Comparison of ENCODE assay signal across 23 mouse cellular contexts in genomic region chr6:50273947-50274346, GRCm38 (mm10). TPM values are rescaled to one million over a fixed set of nuclear protein-coding genes. Genes with fewer than 3 reads are reported as not detected.
DNase-seq lines count a peak whose midpoint lies in the region; ATAC-seq and TF ChIP-seq lines count a peak whose summit lies in the region.
"Had no signal": no experiment of that assay in that cellular context is flagged by ENCODE, and none has a peak within 500 bp of the region (broad histone marks: within the 10 kb centered on the region; RNA-seq: fewer than 3 reads in every experiment).

No protein-coding gene starts in this region.

- H3K27ac ChIP-seq in heart, adult 2 months: no peak overlapping the region
- no peak overlapping the region for H3K27ac ChIP-seq in intestine, embryonic 16.5 days (ENCODE audit: low read length)
- H3K27ac ChIP-seq in intestine, embryonic 15.5 days: no peak overlapping the region
- H3K27ac ChIP-seq in small intestine, adult 2 months (ENCODE audit: insufficient read depth, low read depth, low read length): peak overlapping the region; percentile 71

- no peaks in the 10 kb centered on the region for H3K79me2 ChIP-seq in heart, adult 2 months (replicated peaks; ENCODE audit: control insufficient read depth, insufficient read depth, low read length)

- TF ChIP-seq POLR2A in heart, adult 2 months (IDR thresholded peaks at IDR 0.05; ENCODE audit: insufficient read depth, low read depth, low read length): no peak
- no peak for TF ChIP-seq POLR2A in small intestine, adult 2 months (IDR thresholded peaks at IDR 0.05; ENCODE audit: low read depth, low read length)

- peak; percentile 50; the same call in 1 of the 2 replicates for ATAC-seq in intestine, embryonic 16.5 days
- no peak; the same call in 1 of the 2 replicates for ATAC-seq in intestine, embryonic 15.5 days
- no peak for ATAC-seq in cerebellum, adult (ENCODE audit: insufficient number of reproducible peaks, low FRiP score, low TSS enrichment)
- ATAC-seq: activated CD4-positive, CD25-positive, alpha-beta regulatory T cell, adult 4 months; CD4-positive, CD25-positive, alpha-beta regulatory T cell, adult 4 months; Patski had no signal

- no peaks in the 10 kb centered on the region for H3K9me3 ChIP-seq in intestine, embryonic 16.5 days (ENCODE audit: control insufficient read depth, low read length)
- H3K9me3 ChIP-seq in intestine, embryonic 15.5 days: no peaks in the 10 kb centered on the region
- H3K9me3 ChIP-seq: G1E had no signal

- H3K4me1 ChIP-seq in heart, adult 2 months (ENCODE audit: control insufficient read depth, insufficient read depth, low read length): no peaks in the 10 kb centered on the region
- H3K4me1 ChIP-seq in intestine, embryonic 16.5 days (ENCODE audit: control insufficient read depth, insufficient read depth, low read length): no peaks in the 10 kb centered on the region
- no peaks in the 10 kb centered on the region for H3K4me1 ChIP-seq in intestine, embryonic 15.5 days (replicated peaks)
- peaks cover 12% of the 10 kb centered on the region; the same call in 1 of the 2 replicates for H3K4me1 ChIP-seq in small intestine, adult 2 months (ENCODE audit: control insufficient read depth, insufficient read depth, insufficient read length, low read length)

- 85% methylated on average over 4 of the region's 4 CpGs for WGBS in heart, adult 2 months
- WGBS in intestine, embryonic 16.5 days: 68% methylated on average over 4 of the region's 4 CpGs
- WGBS in intestine, embryonic 15.5 days: 74% methylated on average over 4 of the region's 4 CpGs
- 30% methylated on average over 4 of the region's 4 CpGs for WGBS in large intestine, adult 2 months
- 33% methylated on average over 4 of the region's 4 CpGs for WGBS in small intestine, adult 2 months

- no peak overlapping the region for H3K4me3 ChIP-seq in heart, adult 2 months
- H3K4me3 ChIP-seq in intestine, embryonic 16.5 days (ENCODE audit: low read length): no peak overlapping the region
- no peak overlapping the region for H3K4me3 ChIP-seq in intestine, embryonic 15.5 days (replicated peaks)
- no peak overlapping the region for H3K4me3 ChIP-seq in small intestine, adult 2 months (ENCODE audit: low read depth, low read length)

- no peak for TF ChIP-seq EP300 in heart, adult 2 months (IDR thresholded peaks at IDR 0.05; ENCODE audit: insufficient read depth, low read depth, low read length)

- DNase-seq in heart, adult 11 months: peak; percentile 15
- no peak for DNase-seq in heart, adult 2 months
- peak; percentile 62 for DNase-seq in large intestine, adult 2 months (ENCODE audit: low read depth, low spot score)
- DNase-seq in kidney, postnatal 14 days: no peak
- DNase-seq: adrenal gland, adult 2 months; adrenal gland, adult 8-10 months; adrenal gland, postnatal 10 days; adrenal gland, postnatal 14 days; adrenal gland, postnatal 25 days; adrenal gland, postnatal 36 days; B cell, adult 2 months; cerebellum, adult 11 months; cerebellum, adult 11-12 months; cerebellum, adult 18-20 months had no signal

- no peaks in the 10 kb centered on the region for H3K36me3 ChIP-seq in heart, adult 2 months (ENCODE audit: control insufficient read depth, insufficient read depth, low read length)
- no peaks in the 10 kb centered on the region for H3K36me3 ChIP-seq in intestine, embryonic 16.5 days (ENCODE audit: control insufficient read depth, insufficient read depth, low read length)
- no peaks in the 10 kb centered on the region for H3K36me3 ChIP-seq in intestine, embryonic 15.5 days
- no peaks in the 10 kb centered on the region for H3K36me3 ChIP-seq in small intestine, adult 2 months (ENCODE audit: control insufficient read depth, insufficient read depth, low read length)
- H3K36me3 ChIP-seq: G1E had no signal

- TF ChIP-seq CTCF in heart, adult 2 months (IDR thresholded peaks at IDR 0.05): no peak
- TF ChIP-seq CTCF in small intestine, adult 2 months (IDR thresholded peaks at IDR 0.05; ENCODE audit: extremely low read depth, insufficient read length, insufficient replicate concordance, low read depth, low read length): no peak

- intact Hi-C loops in heart, adult 2 months (cut with DNase I): no loop called here

- no peak overlapping the region for H3K4me2 ChIP-seq in intestine, embryonic 16.5 days (ENCODE audit: low read depth, low read length)
- H3K4me2 ChIP-seq in intestine, embryonic 15.5 days (replicated peaks): no peak overlapping the region

- no peak overlapping the region for H3K9ac ChIP-seq in heart, adult 2 months (ENCODE audit: low read depth, low read length)
- H3K9ac ChIP-seq in intestine, embryonic 16.5 days (ENCODE audit: low read depth, low read length): no peak overlapping the region
- H3K9ac ChIP-seq in intestine, embryonic 15.5 days: no peak overlapping the region

- H3K27me3 ChIP-seq in heart, adult 2 months (ENCODE audit: control insufficient read depth, insufficient read depth, low read length): no peaks in the 10 kb centered on the region
- no peaks in the 10 kb centered on the region for H3K27me3 ChIP-seq in intestine, embryonic 16.5 days (replicated peaks; ENCODE audit: control insufficient read depth, insufficient read depth, low read length)
- H3K27me3 ChIP-seq in intestine, embryonic 15.5 days (replicated peaks): no peaks in the 10 kb centered on the region
- H3K27me3 ChIP-seq in small intestine, adult 2 months (ENCODE audit: control insufficient read depth, insufficient read depth, low read length): no peaks in the 10 kb centered on the region
- H3K27me3 ChIP-seq: CH12.LX, Patski had no signal

RNA-seq across cellular contexts. Expression of gene Gsdme, which starts 10.3 kb away (rescaled TPM):
- total RNA-seq in heart, adult 2 months (2021): under 1 TPM; 0.29 to 0.32 TPM
- 0.41 and 0.56 TPM in 2 replicates for polyA plus RNA-seq in heart, adult 2 months (2012; rRNA removed)
- polyA plus RNA-seq in intestine, embryonic 16.5 days (2015; fragmentation: Nextera tagmentation; extraction: Ambion mirVana): 27.4 and 27.8 TPM in 2 replicates
- 29.1 and 31.1 TPM in 2 replicates for polyA plus RNA-seq in intestine, embryonic 15.5 days (2015; fragmentation: Nextera tagmentation; extraction: Ambion mirVana)
- 52.1 and 68.5 TPM in 2 replicates for polyA plus RNA-seq in large intestine, adult 2 months (2012; rRNA removed)
- 1.1 and 27.8 TPM in 2 replicates for polyA plus RNA-seq in small intestine, adult 2 months (2012; rRNA removed)

Comparison
In these comparisons a context has a peak if more than half of its experiments do, and no peak if none do; other contexts are left out.
1. DNase-seq: peak in heart, adult 11 months (single experiment) and large intestine, adult 2 months (single experiment); none in heart, adult 2 months (0 of 2) and kidney, postnatal 14 days (single experiment).